Mouse (Mus musculus): Measurements from ENCODE around the gene Dynll1.
"Not testable (repeated sequence)": the region's sequence is repeated elsewhere in the genome, so short reads cannot be mapped to it uniquely, and the experiment has no call there.

Dynll1 gene

DNA sequence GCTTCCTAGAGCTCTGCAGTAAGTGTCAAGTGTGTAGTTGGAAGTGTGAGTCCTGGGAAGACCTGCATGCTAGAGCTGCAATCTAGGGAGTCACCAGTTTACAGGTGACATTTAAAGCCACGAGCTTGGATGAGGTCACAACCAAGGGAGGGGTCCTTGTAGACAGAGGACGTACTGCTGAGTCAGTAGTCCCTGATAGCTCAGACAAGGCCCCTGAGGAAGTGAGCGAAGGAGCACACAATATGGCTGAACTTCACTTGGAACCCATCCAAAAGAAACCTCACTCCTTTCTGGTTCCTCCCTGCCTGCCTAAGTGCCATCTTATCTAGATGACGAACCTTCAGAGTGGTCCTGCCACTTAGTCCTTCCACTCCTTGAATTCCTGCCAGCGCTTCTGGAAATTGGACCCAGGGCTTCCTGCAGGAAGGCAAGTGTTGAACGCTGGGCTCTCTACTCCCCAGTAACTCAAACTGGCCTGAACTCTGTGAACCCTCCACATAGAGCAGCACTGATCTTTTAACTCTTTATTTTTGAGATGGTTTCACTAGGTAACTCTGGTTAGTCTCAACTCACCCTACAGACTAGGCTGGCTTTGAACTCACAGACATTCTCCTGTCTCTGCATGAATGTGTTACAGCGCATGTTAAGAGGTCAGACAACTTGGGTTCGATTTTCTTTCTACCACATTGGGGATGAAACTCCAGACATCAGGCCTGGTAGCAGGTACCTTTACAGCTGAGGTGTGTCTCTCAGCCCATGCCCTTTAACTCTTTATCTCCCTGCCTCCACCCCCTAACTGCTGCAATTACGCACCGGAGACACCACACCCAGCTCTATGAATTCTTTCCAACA, 12.2 kb upstream of the Dynll1 start:
- DNase-seq (ENCODE audit: low spot score), result no peak

DNA sequence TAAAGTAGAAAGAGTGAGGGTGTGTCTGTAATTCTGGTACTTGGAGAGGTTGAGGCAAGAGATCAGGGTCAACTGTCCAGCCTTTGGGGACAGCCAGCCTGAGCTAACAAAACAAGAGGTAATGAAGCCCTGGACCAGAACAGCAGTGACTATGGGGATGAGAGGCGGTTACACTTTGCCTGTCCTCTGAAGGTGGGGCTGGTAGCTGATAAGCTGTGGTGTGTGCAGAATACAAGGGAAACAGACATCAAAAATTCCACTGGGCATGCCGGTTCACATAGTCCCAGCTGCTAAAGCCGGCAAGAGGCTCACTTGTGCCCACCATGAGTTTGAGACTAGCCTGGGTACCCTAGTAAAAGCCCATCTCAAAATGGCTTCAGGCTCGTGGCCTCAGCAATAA, 11.6 kb upstream of the Dynll1 start:
- no peak for DNase-seq (ENCODE audit: low spot score)

DNA sequence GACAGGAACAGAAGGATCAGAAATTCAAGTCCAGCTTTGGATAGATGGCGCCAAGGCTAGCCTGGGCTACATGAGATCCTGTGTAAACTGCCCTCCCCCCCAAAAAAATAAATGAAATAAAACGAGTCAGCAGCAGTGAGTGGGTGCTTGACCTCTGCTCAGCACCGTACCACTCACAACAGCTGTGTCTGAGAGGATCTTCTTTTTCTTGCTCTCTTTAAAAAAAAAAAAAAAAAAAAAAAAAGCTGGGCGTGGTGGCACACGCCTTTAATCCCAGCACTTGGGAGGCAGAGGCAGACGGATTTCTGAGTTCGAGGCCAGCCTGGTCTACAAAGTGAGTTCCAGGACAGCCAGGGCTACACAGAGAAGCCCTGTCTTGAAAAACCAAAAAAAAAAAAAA, 1.4 kb upstream of the Dynll1 start:
- not testable (repeated sequence) for DNase-seq (ENCODE audit: low spot score)

DNA sequence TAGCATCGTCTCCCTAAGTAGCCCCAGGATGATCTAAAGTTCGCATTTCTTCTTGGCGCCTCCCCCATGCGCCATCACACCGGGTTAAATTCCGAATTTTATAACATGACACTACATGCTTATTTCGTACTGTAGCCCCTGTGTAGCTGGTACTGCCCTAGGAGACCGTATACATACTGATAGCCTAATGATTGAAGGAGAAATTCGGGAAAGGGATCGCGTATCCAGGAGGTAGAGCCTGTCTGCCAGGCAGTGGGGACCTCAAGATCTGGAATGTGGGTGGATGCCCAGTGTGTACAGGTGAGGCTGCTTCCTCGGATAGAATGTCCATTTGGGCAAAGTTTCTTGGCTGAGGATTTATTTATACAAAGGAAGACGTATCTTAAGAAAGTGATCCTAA, 816 bp upstream of the Dynll1 start:
- no peak for DNase-seq (ENCODE audit: low spot score)

DNA sequence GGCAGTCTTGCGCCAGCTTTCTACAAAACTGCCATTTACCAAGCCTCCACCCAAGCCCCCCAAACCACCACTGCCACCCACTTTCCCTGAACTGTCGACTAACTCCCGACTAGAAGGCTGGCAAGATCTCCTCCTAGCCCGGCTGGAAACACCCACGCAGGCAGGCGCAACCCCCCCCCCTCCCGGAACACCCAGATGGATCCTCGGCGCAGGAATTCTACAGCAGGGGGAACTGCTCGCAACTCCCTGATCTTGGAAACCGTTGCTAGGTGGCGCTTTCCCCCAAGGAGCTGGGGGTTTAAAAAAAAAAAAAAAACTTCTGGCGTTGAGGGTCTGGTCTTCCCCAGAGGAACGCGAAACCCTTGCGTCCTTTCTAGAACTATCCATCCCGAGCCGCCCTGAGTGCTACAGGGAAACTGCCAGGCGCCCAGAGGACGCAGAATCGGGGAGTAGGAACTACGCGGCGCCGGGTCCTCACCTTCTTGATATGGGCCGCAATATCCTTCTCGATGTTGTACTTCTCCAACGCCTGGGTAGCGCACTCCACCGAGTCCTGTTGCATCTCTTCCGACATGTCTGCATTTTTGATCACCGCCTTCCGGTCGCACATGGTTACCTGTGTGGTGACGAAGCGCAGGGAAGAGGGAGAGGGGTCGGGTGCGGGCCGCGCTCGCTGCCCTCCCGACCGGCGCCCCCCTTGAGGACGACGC, 609 bp downstream of the Dynll1 start:
- peak; percentile 57 for DNase-seq (ENCODE audit: low spot score)

DNA sequence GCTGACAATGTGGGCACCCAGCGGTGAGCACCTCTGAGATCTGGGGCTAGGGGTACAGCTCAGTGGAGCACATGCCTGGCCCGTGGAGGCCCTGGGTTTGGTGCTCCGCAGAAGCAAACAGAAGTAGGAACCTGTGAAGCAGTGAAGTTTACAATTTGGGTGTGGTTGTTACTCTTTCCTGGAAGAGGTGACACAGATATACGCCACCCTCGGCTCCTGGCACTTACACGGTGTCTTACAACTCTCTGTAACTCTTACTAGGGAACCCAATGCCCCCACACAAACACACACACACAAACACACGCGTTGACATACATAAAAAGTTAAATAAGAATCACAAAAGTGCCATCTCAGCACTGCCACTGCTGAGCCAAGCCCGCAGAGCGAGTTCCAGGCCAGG, 4.5 kb downstream of the Dynll1 start:
- no peak for DNase-seq (ENCODE audit: low spot score)

DNA sequence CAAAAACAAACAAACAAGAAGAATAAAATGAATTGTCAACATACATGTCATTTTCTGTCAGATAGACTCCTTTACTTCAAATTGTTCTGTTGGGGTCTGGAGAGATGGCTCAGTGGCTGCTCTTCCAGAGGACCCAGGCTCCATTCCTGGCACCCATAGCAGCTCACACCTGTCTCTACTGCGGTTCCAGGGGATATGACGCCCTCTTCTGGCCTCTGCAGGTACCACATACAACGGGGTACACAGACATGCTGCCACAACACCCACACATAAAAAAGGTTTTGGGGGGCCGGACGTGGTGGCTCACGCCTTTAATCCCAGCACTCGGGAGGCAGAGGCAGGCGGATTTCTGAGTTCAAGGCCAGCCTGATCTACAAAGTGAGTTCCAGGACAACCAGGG, 6.6 kb downstream of the Dynll1 start:
- DNase-seq (ENCODE audit: low spot score), result no peak

DNA sequence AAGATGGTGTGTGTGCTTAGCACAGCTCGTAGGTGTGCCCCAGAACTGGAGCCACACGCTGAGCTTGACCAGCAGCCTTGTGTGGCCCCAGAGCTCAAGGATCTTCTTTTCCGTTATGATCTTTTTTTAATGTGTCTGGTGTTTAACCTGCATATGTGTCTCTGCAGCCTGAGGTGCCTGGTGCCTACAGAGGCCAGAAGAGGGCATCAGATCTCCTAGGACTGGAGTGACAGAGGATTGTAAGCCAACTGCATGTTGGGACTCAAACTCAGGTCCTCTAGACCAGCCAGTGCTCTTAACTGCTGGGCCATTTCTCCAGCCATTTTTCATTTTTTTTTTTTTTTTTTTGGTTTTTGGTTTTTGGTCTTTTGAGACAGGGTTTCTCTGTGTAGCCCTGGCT, 16.1 kb downstream of the Dynll1 start:
- DNase-seq (ENCODE audit: low spot score), result no peak

DNA sequence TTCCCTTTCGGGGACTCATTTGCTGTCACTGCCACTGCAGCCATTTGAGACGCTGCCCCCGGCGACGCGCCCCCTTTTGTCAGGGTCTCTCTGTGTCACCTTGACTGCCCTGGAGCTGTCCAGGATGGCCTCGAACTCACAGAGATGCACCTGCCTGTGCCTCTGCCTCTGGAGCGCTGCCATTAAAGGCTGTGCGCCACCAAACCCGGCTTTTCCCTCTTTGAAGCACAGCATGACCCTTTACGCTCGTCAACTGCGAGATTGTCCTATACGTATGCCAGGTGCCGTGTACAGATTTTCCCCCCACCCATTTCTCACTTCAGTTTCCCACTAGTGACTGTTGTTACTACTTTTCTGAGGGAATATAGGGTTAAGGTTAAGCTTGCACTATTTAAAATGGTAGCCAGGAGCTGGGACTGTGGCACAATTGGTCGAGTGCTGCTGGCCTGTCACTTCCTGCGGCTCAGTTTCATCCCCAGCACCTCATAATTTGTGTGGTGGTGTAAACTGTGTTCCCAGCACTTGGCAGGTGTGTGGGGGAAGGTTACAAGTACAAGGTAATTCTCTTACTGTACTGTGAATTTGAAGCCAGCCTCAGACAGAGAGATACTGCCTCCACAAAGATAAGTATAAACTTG, 20.6 kb downstream of the Dynll1 start:
- no peak for DNase-seq (ENCODE audit: low spot score)

DNA sequence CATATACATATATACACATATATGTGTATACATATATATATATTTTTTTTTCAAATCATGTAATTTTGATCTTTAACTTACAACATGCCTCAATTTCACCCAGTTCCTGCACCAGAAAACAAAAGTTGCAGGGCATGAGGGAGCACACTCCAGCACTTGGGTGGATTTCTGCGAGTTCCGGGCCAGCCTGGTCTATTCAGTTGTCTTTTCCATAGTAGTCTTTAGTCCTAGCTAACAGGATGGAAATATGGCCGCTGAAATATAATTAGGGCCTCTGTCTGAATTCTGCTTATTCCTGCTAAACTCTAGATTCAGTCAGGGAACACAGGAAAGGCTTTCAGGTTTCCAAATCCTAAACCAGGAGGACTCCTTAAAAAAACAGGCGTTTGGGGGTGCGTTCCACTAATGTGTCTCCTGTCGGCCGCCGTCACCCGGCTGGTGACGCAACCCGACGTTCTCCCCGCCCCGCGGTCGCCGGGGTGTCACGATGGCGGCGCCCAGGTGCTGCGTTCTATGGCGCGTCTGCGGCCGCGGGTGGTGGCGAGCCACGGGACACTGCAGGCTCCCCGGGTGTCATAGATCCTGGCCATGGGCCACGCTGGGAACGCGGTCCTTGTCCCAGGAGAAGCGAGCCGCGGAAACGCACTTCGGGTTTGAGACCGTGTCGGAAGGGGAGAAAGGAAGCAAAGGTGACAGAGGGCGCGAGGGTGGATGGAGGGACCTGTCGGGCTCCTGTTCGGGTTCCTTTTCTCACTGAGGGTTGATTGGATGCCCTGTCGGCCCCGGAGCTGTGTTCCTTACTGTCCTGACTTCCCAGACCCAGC, 21.4 kb downstream of the Dynll1 start, which contains the start of gene Coq5:
Coq5 (plus strand) TSS at position 441 of the 824 bp plus-strand sequence.
- peak; percentile 85 for DNase-seq (ENCODE audit: low spot score)

DNA sequence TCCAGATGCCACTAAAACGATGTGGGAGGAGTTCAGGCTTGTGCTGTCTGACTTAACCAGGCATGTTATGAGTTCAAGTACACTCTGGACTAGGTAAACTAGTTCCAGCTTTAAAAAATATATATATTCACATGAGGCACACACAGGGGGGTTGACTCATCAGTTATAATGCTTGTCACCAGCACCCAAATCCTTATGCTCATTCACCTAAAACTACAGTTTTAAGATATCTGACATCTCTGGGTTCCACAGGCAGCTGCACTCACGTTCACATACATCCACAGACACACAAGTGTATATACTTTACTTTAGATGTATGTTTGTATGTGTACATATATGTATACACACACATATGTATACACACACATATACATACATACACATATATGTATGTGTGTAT, 22.0 kb downstream of the Dynll1 start:
- no peak for DNase-seq (ENCODE audit: low spot score)

DNA sequence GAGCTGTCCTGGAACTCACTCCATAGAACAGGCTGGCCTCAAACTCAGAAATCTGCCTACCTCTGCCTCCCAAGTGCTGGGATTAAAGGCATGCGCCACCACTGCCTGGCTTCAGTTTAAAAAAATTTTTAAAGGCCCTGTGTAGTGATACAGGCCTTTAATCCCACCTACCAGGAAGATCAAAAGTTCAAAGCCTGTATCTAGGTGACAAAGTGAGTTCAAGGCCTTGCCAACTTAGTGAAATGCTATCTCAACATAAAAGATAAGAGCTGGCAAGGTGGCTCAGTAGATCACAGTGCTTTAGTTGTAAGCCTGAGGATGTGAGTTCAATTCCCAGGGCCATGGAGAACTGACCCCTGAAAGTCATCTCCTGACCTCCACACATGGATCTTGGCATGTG, 22.7 kb downstream of the Dynll1 start:
- no peak for DNase-seq (ENCODE audit: low spot score)

DNA sequence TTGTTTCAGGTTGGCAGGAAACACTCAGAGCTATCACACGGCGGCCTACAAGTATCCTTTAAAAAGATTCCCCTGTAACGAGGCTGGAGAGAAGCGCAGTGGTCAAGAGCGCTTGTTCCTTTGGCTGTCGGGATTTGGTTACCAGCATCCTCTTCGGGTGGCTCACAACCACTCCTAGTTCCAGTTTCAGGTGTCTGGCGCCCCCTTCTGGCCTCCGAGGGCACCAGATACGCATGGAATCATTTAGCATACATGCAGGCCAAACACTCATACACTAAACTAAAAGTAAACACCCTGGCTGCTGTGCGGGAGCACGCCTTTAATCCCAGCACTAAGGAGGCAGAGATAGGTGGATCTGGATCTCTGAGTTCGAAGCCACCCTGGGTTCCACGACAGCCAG, 24.8 kb downstream of the Dynll1 start:
- DNase-seq (ENCODE audit: low spot score), result peak; percentile 26

DNA sequence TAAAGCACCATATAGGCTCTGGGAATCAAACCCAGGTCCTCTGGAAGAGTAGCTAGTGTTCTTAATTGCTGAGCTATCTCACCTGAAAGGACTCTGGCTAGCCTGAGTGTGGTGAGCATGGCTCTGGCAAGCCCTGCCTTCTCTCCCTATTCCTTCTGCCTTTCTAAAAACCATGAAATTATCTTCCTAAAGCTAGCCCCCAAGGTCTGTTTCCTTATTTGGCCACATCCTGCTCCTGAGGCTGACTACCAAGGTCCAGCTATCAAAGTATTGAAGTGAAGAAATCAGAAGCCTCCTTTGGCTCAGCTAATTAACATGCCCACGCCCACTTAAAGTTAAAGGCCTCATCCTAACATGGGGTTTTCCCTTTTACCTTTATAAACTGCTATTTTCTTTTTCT, 26.0 kb downstream of the Dynll1 start:
- no peak for DNase-seq (ENCODE audit: low spot score)

DNA sequence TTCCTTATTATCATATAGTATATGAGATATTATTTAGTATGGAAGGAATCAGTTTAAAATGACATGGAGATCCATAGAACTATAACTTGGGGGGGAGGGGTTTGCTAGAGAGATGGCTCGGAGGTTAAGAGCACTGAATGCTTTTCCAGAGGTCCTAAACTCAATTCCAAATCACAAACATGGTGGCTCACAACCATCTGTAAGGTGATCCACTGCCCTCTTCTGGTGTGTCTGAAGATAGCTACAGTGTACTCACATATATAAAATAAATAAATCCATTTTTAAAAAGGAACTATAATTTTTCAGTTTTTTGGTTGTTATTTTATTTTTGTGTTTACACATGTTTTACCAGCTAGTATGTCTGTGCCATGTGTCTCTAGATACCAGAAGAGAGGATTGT, 26.4 kb downstream of the Dynll1 start:
- DNase-seq (ENCODE audit: low spot score), result no peak

DNA sequence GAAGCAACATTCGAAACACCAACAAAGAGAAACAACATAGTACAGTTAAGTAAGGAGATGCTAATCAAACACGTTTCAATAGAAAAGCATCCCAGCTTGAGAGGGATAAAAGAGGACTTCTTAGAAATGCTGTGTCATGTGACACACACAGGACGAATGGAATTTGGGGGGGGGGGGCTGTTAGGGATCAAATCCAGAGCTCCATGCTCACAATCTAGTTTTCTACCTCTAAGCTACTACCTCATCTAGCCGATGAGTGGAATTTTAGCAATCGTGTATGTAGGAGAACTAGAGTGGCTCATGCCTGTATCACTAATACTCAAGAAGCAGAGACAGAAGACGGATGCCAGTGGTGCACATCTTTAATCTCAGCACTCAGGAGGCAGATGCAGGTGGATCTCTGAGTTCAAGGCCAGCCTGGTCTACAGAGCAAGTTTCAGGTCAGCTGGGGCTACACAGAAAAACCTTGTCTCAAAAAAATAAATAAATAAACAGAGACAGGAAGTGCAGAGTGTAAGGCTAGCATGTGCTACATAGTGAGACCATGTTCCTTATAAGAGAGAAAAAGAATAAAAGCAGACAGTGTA, 27.2 kb downstream of the Dynll1 start:
- no peak for DNase-seq (ENCODE audit: low spot score)

DNA sequence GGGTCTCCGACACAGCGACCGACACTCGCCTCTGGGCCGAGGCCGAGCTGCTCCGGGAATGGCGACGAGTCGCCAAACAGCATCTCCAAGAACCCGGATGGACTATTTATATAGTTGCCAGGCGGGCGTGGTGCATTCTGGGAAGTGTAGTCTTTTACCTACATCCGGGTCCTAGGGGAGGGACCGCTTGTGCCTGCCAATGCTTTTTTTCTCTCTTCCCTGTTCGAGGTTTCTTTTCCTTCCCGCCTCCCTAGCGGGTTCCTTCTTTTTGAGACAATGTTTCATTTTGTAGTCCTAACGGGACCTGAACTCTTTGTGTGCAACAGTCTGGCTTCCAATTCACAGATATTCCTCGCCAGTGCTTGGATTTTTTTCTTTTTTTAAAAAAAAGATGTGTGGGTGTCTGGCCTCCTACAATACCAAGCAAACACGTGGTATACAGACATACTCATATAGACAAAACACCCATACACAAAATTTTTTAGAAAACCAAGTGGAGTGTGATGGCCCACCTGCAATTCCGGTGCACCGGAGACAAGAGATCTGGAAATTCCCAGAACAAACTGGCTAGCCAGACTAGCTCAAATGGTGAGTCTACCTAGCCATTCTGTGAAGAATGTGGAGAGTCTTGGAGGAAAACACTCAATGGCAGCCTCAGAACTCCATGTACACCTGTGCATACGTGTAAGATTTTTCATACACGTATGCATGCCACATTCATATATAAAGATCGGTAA, 27.8 kb downstream of the Dynll1 start, which contains the start of gene Rnf10:
Rnf10 (minus strand) TSS at position 87 of the 737 bp plus-strand sequence.
- peak; percentile 97 for DNase-seq (ENCODE audit: low spot score)

DNA sequence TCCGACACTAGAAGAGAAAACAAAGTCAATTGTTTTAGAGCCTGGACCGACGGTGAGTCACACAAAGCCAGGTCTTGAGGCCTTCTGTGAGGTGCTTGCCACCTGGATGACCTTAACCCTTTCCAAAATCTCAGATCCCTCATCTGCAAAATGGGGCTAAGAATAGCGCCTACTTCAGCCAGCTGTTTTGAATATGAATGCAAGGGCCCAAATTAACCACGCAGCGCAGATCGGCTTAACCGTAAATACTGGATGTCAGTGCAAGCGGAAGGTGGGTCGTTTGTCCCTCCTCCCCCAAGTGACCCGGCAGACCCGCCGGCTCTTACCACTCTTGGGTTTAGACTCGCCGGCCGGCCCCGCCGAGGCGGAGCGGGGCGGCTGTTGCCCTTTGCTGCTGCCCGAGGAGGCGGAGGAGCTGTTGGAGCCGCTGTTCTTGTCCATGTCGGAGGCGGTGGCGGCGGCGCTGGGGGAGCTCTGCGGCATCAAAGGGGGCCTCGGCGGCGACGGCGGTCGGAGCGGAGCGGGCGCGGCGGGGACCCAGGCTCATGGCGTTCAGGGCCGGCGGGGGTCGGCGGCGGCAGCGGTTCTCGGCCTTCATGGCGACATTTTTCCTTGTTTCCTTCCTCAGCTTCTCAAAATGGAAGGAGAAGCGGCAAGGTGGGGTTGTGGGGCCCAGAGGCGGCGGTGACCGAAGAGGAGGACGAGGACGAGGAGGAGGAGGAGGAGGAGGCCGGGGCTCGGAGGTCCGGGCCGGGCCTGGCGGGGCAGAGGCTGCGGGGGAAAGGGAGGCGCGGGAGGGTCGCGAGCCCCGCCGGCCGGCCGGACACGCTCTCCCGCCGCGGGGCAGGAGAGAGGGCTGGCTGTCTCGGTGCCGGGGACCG, 28.6 kb downstream of the Dynll1 start:
- peak; percentile 47 for DNase-seq (ENCODE audit: low spot score)

DNA sequence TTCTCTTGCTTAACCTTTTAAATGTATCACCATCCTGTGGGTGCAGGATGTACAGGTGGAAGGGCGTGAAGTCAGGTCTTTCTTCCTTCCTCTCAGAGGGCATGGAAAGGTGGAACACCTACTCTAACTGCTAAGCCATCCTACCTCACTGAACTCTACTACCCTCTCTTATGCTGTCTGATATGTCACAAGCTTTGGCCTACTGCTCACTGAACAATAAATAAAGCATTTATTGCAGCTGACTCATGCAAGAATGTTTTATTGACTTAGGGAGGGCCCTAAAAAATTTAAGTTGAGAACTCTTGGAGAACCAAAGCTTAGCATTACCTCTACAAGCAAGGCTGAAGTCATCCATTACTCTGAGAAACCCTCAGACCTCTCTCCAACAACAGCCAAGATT, 30.8 kb downstream of the Dynll1 start:
- DNase-seq (ENCODE audit: low spot score), result no peak

DNA sequence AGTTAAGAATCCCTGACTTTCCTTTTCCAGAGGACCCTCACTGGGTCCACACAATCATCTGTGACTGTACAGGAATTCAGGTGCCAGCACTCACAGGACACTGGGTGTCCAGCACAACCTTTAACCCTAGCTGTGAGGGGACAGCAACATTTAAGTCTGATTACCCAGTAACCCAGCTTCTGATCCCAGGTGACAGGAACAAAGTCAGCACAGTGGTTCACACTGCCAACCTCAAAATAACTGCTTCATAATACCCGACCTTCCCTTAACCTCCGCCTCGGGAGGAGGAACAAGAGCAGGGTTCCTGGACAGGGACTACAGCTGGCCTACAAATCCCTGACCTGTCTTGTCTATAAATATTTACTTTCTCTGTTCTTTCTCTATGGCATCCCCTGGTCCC, 32.5 kb downstream of the Dynll1 start:
- DNase-seq (ENCODE audit: low spot score), result no peak

All from urinary bladder, postnatal 14 days (tissue).